26 mouse cellular contexts compared by ENCODE assay signal in the genomic region with DNA sequence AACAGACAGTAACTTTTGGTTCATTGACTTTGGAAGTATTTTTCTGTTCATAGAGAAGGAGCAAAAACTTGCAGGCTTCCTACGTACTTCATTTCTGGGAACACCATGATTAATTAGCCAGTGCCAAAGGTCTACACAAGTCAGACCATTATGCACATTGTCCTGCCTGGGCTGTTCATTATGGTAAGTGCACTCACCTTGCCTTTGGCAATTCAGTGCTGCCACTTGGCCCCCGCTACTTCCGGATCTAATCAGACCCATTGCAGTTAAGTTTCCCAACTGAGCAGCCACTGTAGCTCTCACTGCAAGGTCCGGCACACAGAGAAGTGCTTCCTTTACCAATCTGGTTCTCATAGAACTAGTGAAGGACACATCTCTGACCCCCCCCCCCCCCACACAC.
DNase-seq lines count a peak whose midpoint lies in the region; ATAC-seq lines count a peak whose summit lies in the region.
"Had no signal": no experiment of that assay in that cellular context is flagged by ENCODE, and none has a peak within 500 bp of the region (broad histone marks: within the 10 kb centered on the region; RNA-seq: fewer than 3 reads in every experiment).

No protein-coding gene starts in this region.

- H3K9me3 ChIP-seq in kidney, embryonic 14.5 days (ENCODE audit: control insufficient read depth, low read length), result no peaks in the 10 kb centered on the region
- H3K9me3 ChIP-seq: embryonic facial prominence, embryonic 12.5 days; embryonic facial prominence, embryonic 15.5 days; forebrain, embryonic 12.5 days; forebrain, embryonic 15.5 days; heart, embryonic 12.5 days; heart, embryonic 15.5 days; hindbrain, embryonic 10.5 days; hindbrain, embryonic 13.5 days had no signal

- no peak for ATAC-seq in kidney, embryonic 14.5 days (ENCODE audit: low FRiP score, low TSS enrichment)
- ATAC-seq: CD4-positive, CD25-positive, alpha-beta regulatory T cell, adult 4 months; forebrain, embryonic 15.5 days; hindbrain, embryonic 16.5 days had no signal

- DNase-seq in kidney, adult 18-20 months, result peak; percentile 17
- DNase-seq in kidney, adult 9 months, result peak; percentile 54
- DNase-seq in kidney, postnatal 4 days, result no peak
- DNase-seq in kidney, postnatal 36 days, result peak; percentile 34 to 40
- no peak for DNase-seq in adrenal gland, postnatal 10 days
- DNase-seq: adrenal gland, adult 2 months; adrenal gland, postnatal 25 days; cerebellum, adult 11-12 months; cerebellum, adult 8-10 months; cerebellum, postnatal 10 days; cerebellum, postnatal 36 days; gastrocnemius, postnatal 25 days; heart, adult 18-20 months; heart, postnatal 10 days; heart, postnatal 36 days had no signal

- no peaks in the 10 kb centered on the region for H3K4me1 ChIP-seq in kidney, embryonic 14.5 days (ENCODE audit: control insufficient read depth, insufficient read depth, low read length)
- H3K4me1 ChIP-seq: embryonic facial prominence, embryonic 12.5 days; embryonic facial prominence, embryonic 15.5 days; forebrain, embryonic 12.5 days; forebrain, embryonic 15.5 days; heart, embryonic 12.5 days; heart, embryonic 15.5 days; hindbrain, embryonic 10.5 days; hindbrain, embryonic 13.5 days had no signal

- no peaks in the 10 kb centered on the region for H3K36me3 ChIP-seq in kidney, embryonic 14.5 days (ENCODE audit: control insufficient read depth, insufficient read depth, low read length)
- H3K36me3 ChIP-seq: embryonic facial prominence, embryonic 12.5 days; embryonic facial prominence, embryonic 15.5 days; forebrain, embryonic 12.5 days; forebrain, embryonic 15.5 days; heart, embryonic 12.5 days; heart, embryonic 15.5 days; hindbrain, embryonic 10.5 days; hindbrain, embryonic 13.5 days had no signal

- H3K9ac ChIP-seq in kidney, embryonic 14.5 days (ENCODE audit: low read depth, low read length), result no peak overlapping the region
- H3K9ac ChIP-seq: embryonic facial prominence, embryonic 12.5 days; embryonic facial prominence, embryonic 15.5 days; forebrain, embryonic 12.5 days; forebrain, embryonic 15.5 days; heart, embryonic 12.5 days; heart, embryonic 15.5 days; hindbrain, embryonic 13.5 days had no signal

- no peak overlapping the region for H3K4me2 ChIP-seq in kidney, embryonic 14.5 days (replicated peaks; ENCODE audit: low read depth, low read length)
- H3K4me2 ChIP-seq: embryonic facial prominence, embryonic 12.5 days; embryonic facial prominence, embryonic 15.5 days; forebrain, embryonic 12.5 days; forebrain, embryonic 15.5 days; heart, embryonic 12.5 days; heart, embryonic 15.5 days; hindbrain, embryonic 13.5 days had no signal

- 75% methylated on average over 4 of the region's 4 CpGs for WGBS in kidney, embryonic 14.5 days

- no peaks in the 10 kb centered on the region for H3K27me3 ChIP-seq in kidney, embryonic 14.5 days (ENCODE audit: control insufficient read depth, insufficient read depth, low read length)
- H3K27me3 ChIP-seq: embryonic facial prominence, embryonic 12.5 days; embryonic facial prominence, embryonic 15.5 days; forebrain, embryonic 12.5 days; forebrain, embryonic 15.5 days; heart, embryonic 12.5 days; heart, embryonic 15.5 days; hindbrain, embryonic 13.5 days had no signal

- no peak overlapping the region for H3K27ac ChIP-seq in kidney, embryonic 14.5 days (ENCODE audit: low read depth, low read length)
- H3K27ac ChIP-seq: embryonic facial prominence, embryonic 12.5 days; embryonic facial prominence, embryonic 15.5 days; forebrain, embryonic 12.5 days; forebrain, embryonic 15.5 days; heart, embryonic 15.5 days; hindbrain, embryonic 10.5 days; hindbrain, embryonic 13.5 days had no signal

- H3K4me3 ChIP-seq in kidney, embryonic 14.5 days (ENCODE audit: low read length), result no peak overlapping the region
- H3K4me3 ChIP-seq: embryonic facial prominence, embryonic 12.5 days; embryonic facial prominence, embryonic 15.5 days; forebrain, embryonic 12.5 days; forebrain, embryonic 15.5 days; heart, embryonic 12.5 days; heart, embryonic 15.5 days; hindbrain, embryonic 10.5 days; hindbrain, embryonic 13.5 days had no signal

Comparison
In these comparisons a context has a peak if more than half of its experiments do, and no peak if none do; other contexts are left out.
1. DNase-seq: peak in kidney, adult 18-20 months (single experiment), kidney, adult 9 months (single experiment) and kidney, postnatal 36 days (2 of 2); none in kidney, postnatal 4 days (0 of 2) and adrenal gland, postnatal 10 days (single experiment).